5 mouse cellular contexts compared by ENCODE assay signal in the genomic region with DNA sequence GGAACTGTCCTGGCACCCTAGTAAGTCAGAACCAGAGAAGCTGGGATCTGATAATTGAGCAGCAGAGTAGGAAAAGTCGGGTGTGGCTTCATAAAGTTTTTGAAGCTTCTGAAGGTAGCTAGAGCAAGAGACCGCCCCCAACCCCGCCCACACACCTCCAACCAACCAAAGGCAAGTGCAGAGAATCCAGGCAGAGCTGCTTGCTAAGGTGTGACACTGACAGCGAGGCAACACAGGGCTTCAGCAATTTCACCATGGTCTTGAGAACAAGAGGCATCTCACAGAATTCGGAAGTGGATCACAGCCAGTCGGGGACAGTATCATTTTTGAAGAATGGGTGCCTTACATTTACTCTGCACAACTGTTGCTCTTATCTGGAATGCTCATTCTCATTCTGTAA. TPM values are rescaled to one million over a fixed set of nuclear protein-coding genes. Genes with fewer than 3 reads are reported as not detected.
"Had no signal": no experiment of that assay in that cellular context is flagged by ENCODE, and none has a peak within 500 bp of the region (broad histone marks: within the 10 kb centered on the region; RNA-seq: fewer than 3 reads in every experiment).

A gene (minus strand): TSS at position 101 of the 400 bp plus-strand sequence.

RNA-seq across cellular contexts. Expression of the gene that starts here (rescaled TPM):
- polyA plus RNA-seq: liver, embryonic 13.5 days; midbrain, embryonic 10.5 days; midbrain, embryonic 12.5 days; neural tube, embryonic 12.5 days; stomach, embryonic 14.5 days had no signal
